Mouse (Mus musculus): Measurements from ENCODE around the gene Hivep3. TPM values are rescaled to one million over a fixed set of nuclear protein-coding genes. Genes with fewer than 3 reads are reported as not detected.

Hivep3 gene
- polyA plus RNA-seq, 1 experiment from 2014 or later, result 3.2 TPM

- Histone ChIP-seq H3K4me1 (no peaks in the 10 kb centered on the region), H3K4me3 (no peak overlapping the region), H3K27ac (no peak overlapping the region), H3K27me3 (ENCODE audit: insufficient read depth, poor library complexity, severe bottlenecking) (0 out of 2 replicates have a peak, but pooled peaks cover 5% of the 10 kb centered on the region), H3K36me3 (no peaks in the 10 kb centered on the region), H3K9me3 (no peaks in the 10 kb centered on the region)
- DNase-seq (ENCODE audit: low spot score), result no peak
- 80% methylated on average over 10 of the region's 10 CpGs for WGBS
These were observed 138.4 kb downstream of the Hivep3 start for GRCm38 (mm10) chr4:119871861-119872582.

- DNase-seq (ENCODE audit: low spot score), result no peak
- H3K9me3 ChIP-seq, result no peaks in the 10 kb centered on the region
- H3K27me3 ChIP-seq (ENCODE audit: insufficient read depth, poor library complexity, severe bottlenecking), result 0 out of 2 replicates have a peak, but pooled peaks cover 5% of the 10 kb centered on the region
- 73% methylated on average over 6 of the region's 6 CpGs for WGBS
- no peak overlapping the region for H3K27ac ChIP-seq
- no peaks in the 10 kb centered on the region for H3K36me3 ChIP-seq
- no peak overlapping the region for H3K4me3 ChIP-seq
- H3K4me1 ChIP-seq, result 0 out of 2 replicates have a peak, but pooled peaks cover 3% of the 10 kb centered on the region
These were observed 140.4 kb downstream of the Hivep3 start for GRCm38 (mm10) chr4:119873935-119874334.

DNA sequence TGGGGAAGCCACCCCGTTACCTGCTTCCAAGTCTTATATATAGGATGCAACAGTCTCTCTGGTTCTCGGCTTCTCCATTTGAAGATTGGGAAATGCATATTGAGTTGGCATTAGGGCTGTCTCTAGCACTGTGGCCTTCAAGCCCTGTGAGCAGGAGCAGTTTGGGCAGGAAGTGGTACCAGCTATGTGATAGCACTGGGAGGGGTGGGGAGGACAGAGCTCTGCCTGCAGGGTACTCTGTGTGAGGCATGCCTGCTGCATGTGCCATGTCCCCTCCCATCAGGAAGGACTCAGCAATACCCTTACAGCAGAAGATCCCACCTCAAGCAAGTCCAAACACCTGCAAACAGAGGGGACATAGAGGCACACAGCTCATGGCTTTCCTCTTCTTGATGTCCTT, 142.0 kb downstream of the Hivep3 start:
- WGBS, result 84% methylated on average over 2 of the region's 2 CpGs
- 0 out of 2 replicates have a peak, but pooled peaks cover 3% of the 10 kb centered on the region for H3K4me1 ChIP-seq
- no peak overlapping the region for H3K27ac ChIP-seq
- H3K4me3 ChIP-seq, result no peak overlapping the region
- no peak for DNase-seq (ENCODE audit: low spot score)
- no peaks in the 10 kb centered on the region for H3K36me3 ChIP-seq
- H3K9me3 ChIP-seq, result no peaks in the 10 kb centered on the region
- H3K27me3 ChIP-seq (ENCODE audit: insufficient read depth, poor library complexity, severe bottlenecking), result peaks cover 4% of the 10 kb centered on the region; the same call in 1 of the 2 replicates

DNA sequence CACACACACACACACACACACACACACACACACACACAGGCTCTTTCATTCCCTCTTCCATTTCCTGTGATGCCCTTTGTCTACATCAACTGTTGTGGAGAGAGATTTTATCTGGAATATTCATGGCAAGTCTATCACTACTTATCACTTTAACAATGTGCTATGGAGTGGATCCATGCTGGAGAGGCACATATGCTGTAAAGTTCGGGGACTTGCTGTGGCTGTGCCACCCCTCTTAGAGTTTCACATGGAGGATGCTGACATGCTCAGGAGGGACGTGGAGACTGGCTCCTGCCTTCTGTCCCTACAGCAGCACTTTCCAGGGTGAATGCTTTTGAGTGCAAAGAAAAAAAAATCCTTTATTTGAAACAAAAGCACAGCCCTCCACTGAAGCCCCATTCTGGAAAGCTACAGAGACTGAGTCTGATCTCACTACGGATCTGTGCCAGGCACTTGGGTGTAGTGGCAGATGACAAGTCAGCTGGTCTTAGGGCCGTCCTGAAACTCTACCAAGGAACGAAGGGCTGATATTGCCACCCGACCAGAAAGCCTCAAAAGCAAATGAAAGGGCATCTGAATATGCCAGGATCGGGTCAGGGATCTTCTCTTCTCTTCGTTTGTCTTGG, 143.1 kb downstream of the Hivep3 start:
- peaks cover 4% of the 10 kb centered on the region; the same call in 1 of the 2 replicates for H3K27me3 ChIP-seq (ENCODE audit: insufficient read depth, poor library complexity, severe bottlenecking)
- H3K36me3 ChIP-seq, result no peaks in the 10 kb centered on the region
- WGBS, result 77% methylated on average over 8 of the region's 8 CpGs
- no peak for DNase-seq (ENCODE audit: low spot score)
- no peaks in the 10 kb centered on the region for H3K9me3 ChIP-seq
- no peak overlapping the region for H3K4me3 ChIP-seq
- no peak overlapping the region for H3K27ac ChIP-seq
- H3K4me1 ChIP-seq, result 0 out of 2 replicates have a peak, but pooled peaks cover 3% of the 10 kb centered on the region

DNA sequence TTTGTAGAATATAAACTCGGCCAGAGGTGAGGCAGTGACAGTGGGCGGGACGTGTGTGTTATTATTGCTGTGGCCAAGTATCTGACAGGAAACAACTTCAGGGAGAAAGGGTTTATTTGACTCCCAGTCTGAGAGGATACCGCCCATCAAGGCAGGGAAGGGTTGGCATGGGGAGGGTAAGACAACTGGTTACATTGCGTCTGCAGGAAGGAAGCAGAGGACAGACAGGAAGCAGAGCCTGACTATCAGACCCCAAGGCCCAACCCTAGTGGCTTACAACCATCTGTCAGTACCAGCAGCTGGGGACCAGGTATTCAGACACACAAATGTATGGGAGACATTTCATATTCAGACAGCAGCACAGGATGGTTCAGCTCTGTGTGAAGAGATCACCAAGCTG, 144.6 kb downstream of the Hivep3 start:
- no peak overlapping the region for H3K4me3 ChIP-seq
- H3K9me3 ChIP-seq, result no peaks in the 10 kb centered on the region
- H3K36me3 ChIP-seq, result no peaks in the 10 kb centered on the region
- H3K4me1 ChIP-seq, result peaks cover 11% of the 10 kb centered on the region
- no peak overlapping the region for H3K27ac ChIP-seq
- WGBS, result 68% methylated on average over 5 of the region's 5 CpGs
- DNase-seq (ENCODE audit: low spot score), result no peak
- H3K27me3 ChIP-seq (ENCODE audit: insufficient read depth, poor library complexity, severe bottlenecking), result peaks cover 4% of the 10 kb centered on the region; the same call in 1 of the 2 replicates

GRCm38 (mm10) chr4:119879671-119880070, 146.1 kb downstream of the Hivep3 start:
- WGBS, result 80% methylated on average over 5 of the region's 5 CpGs
- H3K4me3 ChIP-seq, result no peak overlapping the region

DNA sequence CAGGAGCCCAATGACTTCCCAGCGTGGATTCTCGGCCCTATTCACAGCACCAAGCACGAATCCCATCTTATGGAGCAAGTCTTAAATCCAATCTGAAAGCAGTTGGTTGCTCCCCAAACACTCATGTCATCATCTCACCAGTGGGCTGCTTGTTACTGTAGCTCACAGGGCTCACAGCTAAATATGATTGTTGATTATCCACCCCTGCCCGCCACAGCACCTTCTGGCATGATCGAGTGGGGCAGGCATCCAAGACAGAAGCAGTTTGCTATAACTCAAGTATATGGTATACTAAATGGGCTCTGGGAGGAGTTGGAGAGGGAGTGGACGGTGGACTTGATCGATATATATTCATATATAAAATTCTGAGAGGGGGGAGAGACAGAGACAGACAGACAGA, 146.7 kb downstream of the Hivep3 start:
- no peaks in the 10 kb centered on the region for H3K36me3 ChIP-seq
- DNase-seq (ENCODE audit: low spot score), result no peak
- 87% methylated on average over 7 of the region's 7 CpGs for WGBS
- no peak overlapping the region for H3K27ac ChIP-seq
- H3K9me3 ChIP-seq, result no peaks in the 10 kb centered on the region
- peaks cover 11% of the 10 kb centered on the region for H3K4me1 ChIP-seq
- no peak overlapping the region for H3K4me3 ChIP-seq
- H3K27me3 ChIP-seq (ENCODE audit: insufficient read depth, poor library complexity, severe bottlenecking), result peaks cover 4% of the 10 kb centered on the region; the same call in 1 of the 2 replicates

More at GRCm38 (mm10) chr4:119879671-119880070, 146.1 kb downstream of the Hivep3 start:
- H3K9me3 ChIP-seq, result no peaks in the 10 kb centered on the region
- peaks cover 11% of the 10 kb centered on the region for H3K4me1 ChIP-seq
- no peak for DNase-seq (ENCODE audit: low spot score)
- no peak overlapping the region for H3K27ac ChIP-seq
- H3K36me3 ChIP-seq, result no peaks in the 10 kb centered on the region
- H3K27me3 ChIP-seq (ENCODE audit: insufficient read depth, poor library complexity, severe bottlenecking), result peaks cover 4% of the 10 kb centered on the region; the same call in 1 of the 2 replicates

- H3K4me1 ChIP-seq, result peaks cover 11% of the 10 kb centered on the region
- 83% methylated on average over 4 of the region's 4 CpGs for WGBS
- no peak for DNase-seq (ENCODE audit: low spot score)
These were observed 147.7 kb downstream of the Hivep3 start for GRCm38 (mm10) chr4:119881292-119881691.

DNA sequence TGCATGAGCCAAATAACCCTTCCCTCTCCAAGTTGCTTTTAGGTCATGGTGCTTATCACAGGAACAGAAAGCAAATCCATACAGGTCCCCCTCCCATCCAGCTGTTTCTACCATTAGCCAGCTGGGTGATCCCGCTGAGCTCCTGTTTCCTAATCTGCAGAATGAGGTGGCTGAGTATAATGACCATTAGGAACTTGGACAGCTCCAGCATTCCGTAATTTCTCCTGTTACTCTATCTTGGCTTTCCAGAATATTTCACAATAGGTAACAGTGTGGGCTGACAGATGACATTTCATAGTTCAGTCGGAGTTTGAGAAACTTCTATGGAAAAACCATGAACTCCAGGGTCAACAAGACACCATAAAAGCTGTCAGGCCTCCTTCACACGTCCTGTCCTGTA, 148.8 kb downstream of the Hivep3 start:
- no peaks in the 10 kb centered on the region for H3K36me3 ChIP-seq
- H3K27me3 ChIP-seq (ENCODE audit: insufficient read depth, poor library complexity, severe bottlenecking), result peaks cover 4% of the 10 kb centered on the region; the same call in 1 of the 2 replicates
- no peak for DNase-seq (ENCODE audit: low spot score)
- WGBS, result 43% methylated on average over 4 of the region's 4 CpGs
- H3K27ac ChIP-seq, result no peak overlapping the region
- H3K4me3 ChIP-seq, result no peak overlapping the region
- H3K4me1 ChIP-seq, result peaks cover 11% of the 10 kb centered on the region
- no peaks in the 10 kb centered on the region for H3K9me3 ChIP-seq

More at GRCm38 (mm10) chr4:119881292-119881691, 147.7 kb downstream of the Hivep3 start:
- H3K36me3 ChIP-seq, result no peaks in the 10 kb centered on the region
- no peaks in the 10 kb centered on the region for H3K9me3 ChIP-seq
- H3K27me3 ChIP-seq (ENCODE audit: insufficient read depth, poor library complexity, severe bottlenecking), result peaks cover 4% of the 10 kb centered on the region; the same call in 1 of the 2 replicates
- H3K27ac ChIP-seq, result no peak overlapping the region
- H3K4me3 ChIP-seq, result no peak overlapping the region

- no peak for DNase-seq (ENCODE audit: low spot score)
- Histone ChIP-seq H3K4me3 (no peak overlapping the region), H3K36me3 (no peaks in the 10 kb centered on the region), H3K9me3 (no peaks in the 10 kb centered on the region), H3K27me3 (ENCODE audit: insufficient read depth, poor library complexity, severe bottlenecking) (peaks cover 4% of the 10 kb centered on the region; the same call in 1 of the 2 replicates), H3K4me1 (peaks cover 11% of the 10 kb centered on the region), H3K27ac (no peak overlapping the region)
- 49% methylated on average over 5 of the region's 5 CpGs for WGBS
These were observed 149.2 kb downstream of the Hivep3 start for GRCm38 (mm10) chr4:119882814-119883213.

DNA sequence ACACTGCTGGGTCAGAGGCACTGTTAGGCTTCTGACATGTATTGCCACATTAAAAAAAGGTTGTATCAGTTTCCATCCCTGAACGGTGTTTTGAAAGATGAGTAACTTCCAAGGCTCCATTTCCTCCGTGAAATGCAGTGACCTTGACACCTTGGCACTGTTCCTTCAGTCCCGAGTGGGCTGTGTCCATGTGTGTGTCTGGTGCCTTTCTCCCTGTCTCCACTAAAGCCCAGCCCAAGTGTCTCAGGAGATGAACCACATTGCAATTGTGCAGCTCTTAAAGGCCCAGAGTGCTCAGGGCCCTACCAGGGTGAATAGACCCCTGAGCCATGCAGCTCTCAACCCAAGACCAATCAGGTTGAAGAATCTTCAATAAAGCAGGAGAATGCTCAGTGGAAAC, 153.0 kb downstream of the Hivep3 start:
- DNase-seq (ENCODE audit: low spot score), result no peak
- no peaks in the 10 kb centered on the region for H3K9me3 ChIP-seq
- no peaks in the 10 kb centered on the region for H3K36me3 ChIP-seq
- WGBS, result 59% methylated on average over 3 of the region's 3 CpGs
- no peaks in the 10 kb centered on the region for H3K27me3 ChIP-seq (ENCODE audit: insufficient read depth, poor library complexity, severe bottlenecking)
- H3K4me1 ChIP-seq, result peaks cover 8% of the 10 kb centered on the region
- no peak overlapping the region for H3K27ac ChIP-seq
- H3K4me3 ChIP-seq, result no peak overlapping the region

- no peaks in the 10 kb centered on the region for H3K27me3 ChIP-seq (ENCODE audit: insufficient read depth, poor library complexity, severe bottlenecking)
- no peaks in the 10 kb centered on the region for H3K9me3 ChIP-seq
- no peak overlapping the region for H3K4me3 ChIP-seq
- H3K4me1 ChIP-seq, result peaks cover 4% of the 10 kb centered on the region
- WGBS, result 83% methylated on average over 6 of the region's 6 CpGs
- H3K27ac ChIP-seq, result no peak overlapping the region
- DNase-seq (ENCODE audit: low spot score), result no peak
- H3K36me3 ChIP-seq, result no peaks in the 10 kb centered on the region
These were observed 154.1 kb downstream of the Hivep3 start for GRCm38 (mm10) chr4:119887523-119888177.

- H3K27me3 ChIP-seq (ENCODE audit: insufficient read depth, poor library complexity, severe bottlenecking), result no peaks in the 10 kb centered on the region
- no peak for DNase-seq (ENCODE audit: low spot score)
- no peaks in the 10 kb centered on the region for H3K4me1 ChIP-seq
- no peaks in the 10 kb centered on the region for H3K36me3 ChIP-seq
- H3K9me3 ChIP-seq, result no peaks in the 10 kb centered on the region
- H3K27ac ChIP-seq, result no peak overlapping the region
- H3K4me3 ChIP-seq, result no peak overlapping the region
- 63% methylated on average over 5 of the region's 5 CpGs for WGBS
These were observed 156.2 kb downstream of the Hivep3 start for GRCm38 (mm10) chr4:119889760-119890159.
